Mouse (Mus musculus) neural tube, embryonic 11.5 days (tissue): ENCODE results near the gene Hoxd3. TPM values are rescaled to one million over a fixed set of nuclear protein-coding genes. Genes with fewer than 3 reads are reported as not detected.

Source experiments
- ATAC-seq: fragments of 200-750 bp; cut with Nextera tagmentation; 2 replicates; pipeline ENCODE4 v1.8.0; 2017; ENCODE audit warnings: moderate number of reproducible peaks, mild to moderate bottlenecking, moderate TSS enrichment, moderate library complexity; ENCODE audit not compliant: insufficient read depth, low FRiP score, low TSS enrichment
- DNase-seq: peaks from one replicate; pipeline ENCODE4 v3.0.0-alpha.2; 2015; ENCODE audit warnings: low spot score
- H3K27ac ChIP-seq: fragments of 300-500 bp; sonication (generic); 2 replicates; pipeline ENCODE4 v1.5.1; 2014; ENCODE audit warnings: low read depth, mild to moderate bottlenecking, low read length
- H3K27me3 ChIP-seq: fragments of 300-500 bp; sonication (generic); 2 replicates; pipeline ENCODE4 v1.6.1; 2014; ENCODE audit warnings: mild to moderate bottlenecking, low read length, mixed read lengths; ENCODE audit not compliant: control insufficient read depth, insufficient read depth
- H3K36me3 ChIP-seq: fragments of 300-500 bp; sonication (generic); 2 replicates; pipeline ENCODE4 v1.6.1; 2014; ENCODE audit warnings: mild to moderate bottlenecking, low read length, moderate library complexity, mixed read lengths; ENCODE audit not compliant: control insufficient read depth, insufficient read depth
- H3K4me1 ChIP-seq: fragments of 300-500 bp; sonication (generic); 2 replicates; pipeline ENCODE4 v1.6.1; 2014; ENCODE audit warnings: low read length, mixed read lengths; ENCODE audit not compliant: control insufficient read depth, insufficient read depth
- H3K4me2 ChIP-seq: fragments of 300-500 bp; sonication (generic); 2 replicates; pipeline ENCODE4 v1.6.1; 2014; ENCODE audit warnings: low read depth, mild to moderate bottlenecking, moderate library complexity
- H3K4me3 ChIP-seq: fragments of 300-500 bp; sonication (generic); 2 replicates; pipeline ENCODE4 v1.5.1; 2014; ENCODE audit warnings: low read depth, low read length
- H3K9ac ChIP-seq: fragments of 300-500 bp; sonication (generic); 2 replicates; pipeline ENCODE4 v1.6.1; 2014; ENCODE audit warnings: mild to moderate bottlenecking, low read length
- H3K9me3 ChIP-seq: fragments of 300-500 bp; sonication (generic); 2 replicates; pipeline ENCODE4 v1.6.1; 2016; ENCODE audit warnings: low read length; ENCODE audit not compliant: control insufficient read depth
- WGBS: fragments of 180-500 bp; shearing (Covaris S2); extraction: QIAGEN DNeasy Blood & Tissue Kit; methylation state at CpG from one replicate; pipeline ENCODE4 v1.1.7; 2014; 5-methylcytosine and 5-hydroxymethylcytosine counted together
- polyA plus RNA-seq: library from polyadenylated mRNA; unstranded; fragments of >200 nt; fragmentation: Nextera tagmentation; extraction: Ambion mirVana; gene quantifications from 2 replicates; pipeline ENCODE4 v1.2.1, GENCODE M21; 2014

The Hoxd3 gene
- polyA plus RNA-seq, 1 experiment from 2014 or later = 55.0 TPM

- H3K9me3 ChIP-seq = no peaks in the 10 kb centered on the region
- no peak for ATAC-seq
- H3K4me3 ChIP-seq = no peak overlapping the region
- no peaks in the 10 kb centered on the region for H3K27me3 ChIP-seq
- peak overlapping the region; percentile 99 for H3K27ac ChIP-seq
- peak overlapping the region; percentile 3; the same call in 1 of the 2 replicates for H3K9ac ChIP-seq
- H3K4me2 ChIP-seq = no peak overlapping the region
- H3K4me1 ChIP-seq = peaks cover 81% of the 10 kb centered on the region
- no peak for DNase-seq
- peaks cover 2% of the 10 kb centered on the region for H3K36me3 ChIP-seq
These were observed 30.2 kb downstream of the Hoxd3 start for GRCm38 (mm10) chr2:74741979-74742277.

GRCm38 (mm10) chr2:74745540-74746297 is 34.0 kb downstream of the Hoxd3 start:
- H3K9me3 ChIP-seq = no peaks in the 10 kb centered on the region
- H3K4me2 ChIP-seq = peak overlapping the region; percentile 81
- H3K36me3 ChIP-seq = peaks cover 2% of the 10 kb centered on the region
- peaks cover 75% of the 10 kb centered on the region for H3K4me1 ChIP-seq
- H3K4me3 ChIP-seq = peak overlapping the region; percentile 63
- H3K27me3 ChIP-seq = no peaks in the 10 kb centered on the region
- WGBS = 8% methylated on average over 6 of the region's 6 CpGs
- DNase-seq (peak; percentile 80), ATAC-seq (peak; percentile 35; the same call in 1 of the 2 replicates)
- H3K9ac ChIP-seq = peak overlapping the region; percentile 98
- H3K27ac ChIP-seq = peak overlapping the region; percentile 93

- no peak for ATAC-seq
These were observed 34.7 kb downstream of the Hoxd3 start for GRCm38 (mm10) chr2:74746298-74746921.

GRCm38 (mm10) chr2:74747006-74747405 is 35.3 kb downstream of the Hoxd3 start:
- Histone ChIP-seq H3K4me1 (peaks cover 72% of the 10 kb centered on the region), H3K9me3 (no peaks in the 10 kb centered on the region), H3K36me3 (peaks cover 2% of the 10 kb centered on the region), H3K27ac (peak overlapping the region; percentile 93), H3K4me3 (peak overlapping the region; percentile 63), H3K27me3 (no peaks in the 10 kb centered on the region), H3K4me2 (peak overlapping the region; percentile 81), H3K9ac (peak overlapping the region; percentile 98)
- WGBS = 2% methylated on average over 24 of the region's 24 CpGs
- peak; percentile 80 for DNase-seq
- peak; percentile 13; the same call in 1 of the 2 replicates for ATAC-seq

More at GRCm38 (mm10) chr2:74746298-74746921, 34.7 kb downstream of the Hoxd3 start:
- Histone ChIP-seq H3K4me3 (peak overlapping the region; percentile 63), H3K27me3 (no peaks in the 10 kb centered on the region), H3K4me2 (peak overlapping the region; percentile 81), H3K9ac (peak overlapping the region; percentile 98), H3K36me3 (peaks cover 2% of the 10 kb centered on the region), H3K27ac (peak overlapping the region; percentile 93), H3K9me3 (no peaks in the 10 kb centered on the region), H3K4me1 (peaks cover 75% of the 10 kb centered on the region)
- DNase-seq = peak; percentile 56
- 1% methylated on average over 58 of the region's 58 CpGs for WGBS

GRCm38 (mm10) chr2:74747661-74748141 is 36.0 kb downstream of the Hoxd3 start:
- H3K9me3 ChIP-seq = no peaks in the 10 kb centered on the region
- H3K4me3 ChIP-seq = peak overlapping the region; percentile 63
- H3K36me3 ChIP-seq = peaks cover 2% of the 10 kb centered on the region
- ATAC-seq (no peak), DNase-seq (peak; percentile 44)
- WGBS = 3% methylated on average over 11 of the region's 11 CpGs
- peak overlapping the region; percentile 93 for H3K27ac ChIP-seq
- peak overlapping the region; percentile 81 for H3K4me2 ChIP-seq
- H3K4me1 ChIP-seq = peaks cover 76% of the 10 kb centered on the region
- H3K9ac ChIP-seq = peak overlapping the region; percentile 98
- no peaks in the 10 kb centered on the region for H3K27me3 ChIP-seq

GRCm38 (mm10) chr2:74748436-74748995 is 36.8 kb downstream of the Hoxd3 start:
- H3K4me1 ChIP-seq = peaks cover 81% of the 10 kb centered on the region
- DNase-seq (no peak), ATAC-seq (no peak)
- 8% methylated on average over 9 of the region's 9 CpGs for WGBS
- H3K9ac ChIP-seq = peak overlapping the region; percentile 98
- H3K4me2 ChIP-seq = peak overlapping the region; percentile 81
- H3K27ac ChIP-seq = peak overlapping the region; percentile 93
- H3K27me3 ChIP-seq = no peaks in the 10 kb centered on the region
- no peaks in the 10 kb centered on the region for H3K9me3 ChIP-seq
- H3K36me3 ChIP-seq = peaks cover 2% of the 10 kb centered on the region
- H3K4me3 ChIP-seq = peak overlapping the region; percentile 63

GRCm38 (mm10) chr2:74749337-74750121 is 37.8 kb downstream of the Hoxd3 start:
- DNase-seq (peak; percentile 93), ATAC-seq (peak; percentile 83)
- H3K9me3 ChIP-seq = no peaks in the 10 kb centered on the region
- H3K27ac ChIP-seq = peak overlapping the region; percentile 93
- H3K4me2 ChIP-seq = peak overlapping the region; percentile 81
- peaks cover 71% of the 10 kb centered on the region for H3K4me1 ChIP-seq
- no peaks in the 10 kb centered on the region for H3K36me3 ChIP-seq
- under 1% methylated on average over 47 of the region's 47 CpGs for WGBS
- H3K4me3 ChIP-seq = peak overlapping the region; percentile 63
- peak overlapping the region; percentile 78 for H3K9ac ChIP-seq
- no peaks in the 10 kb centered on the region for H3K27me3 ChIP-seq

- Histone ChIP-seq H3K27ac (peak overlapping the region; percentile 93), H3K4me2 (peak overlapping the region; percentile 81), H3K4me1 (peaks cover 59% of the 10 kb centered on the region), H3K36me3 (no peaks in the 10 kb centered on the region), H3K27me3 (no peaks in the 10 kb centered on the region), H3K4me3 (peak overlapping the region; percentile 63; the same call in 1 of the 2 replicates), H3K9ac (peak overlapping the region; percentile 78), H3K9me3 (no peaks in the 10 kb centered on the region)
- DNase-seq (no peak), ATAC-seq (no peak)
- WGBS = 41% methylated on average over 5 of the region's 5 CpGs
These were observed 39.1 kb downstream of the Hoxd3 start for GRCm38 (mm10) chr2:74750731-74751250.
